Mouse (Mus musculus) thymus, adult 2 months (tissue): ENCODE measurements at regions not wholly inside any gene's neighbourhood (a gene's known extent, or its start where the extent isn't known, plus 50 kb on each side); places are given as distances from the start of the nearest gene placed in this dataset.

ENCODE experiments used
- DNase-seq: peaks from one replicate; pipeline ENCODE4 v3.0.0; 2021
- H3K27ac ChIP-seq: fragments of 200-500 bp; 2 replicates; pipeline ENCODE4 v1.5.1; 2012; ENCODE audit warnings: low read length, control low read depth; ENCODE audit not compliant: control insufficient read depth, insufficient read depth
- H3K27me3 ChIP-seq: fragments of 200-500 bp; 2 replicates; pipeline ENCODE4 v1.6.1; 2012; ENCODE audit warnings: mild to moderate bottlenecking, low read length, moderate library complexity, mixed read lengths; ENCODE audit not compliant: control insufficient read depth, insufficient read depth
- H3K36me3 ChIP-seq: fragments of 200-500 bp; 2 replicates; pipeline ENCODE4 v1.6.1; 2012; ENCODE audit warnings: mild to moderate bottlenecking, low read length, moderate library complexity; ENCODE audit not compliant: control insufficient read depth, insufficient read depth
- H3K4me1 ChIP-seq: fragments of 200-500 bp; replicated peaks from 2 replicates; pipeline ENCODE4 v1.6.1; 2012; ENCODE audit warnings: low read length; ENCODE audit not compliant: control insufficient read depth, insufficient read depth
- H3K4me3 ChIP-seq: fragments of 200-500 bp; 2 replicates; pipeline ENCODE4 v1.5.1; 2012; ENCODE audit warnings: mild to moderate bottlenecking, low read length, control low read depth, moderate library complexity; ENCODE audit not compliant: control insufficient read depth, insufficient read depth
- CTCF ChIP-seq: fragments of 200-500 bp; IDR thresholded peaks from 2 replicates; pipeline ENCODE4 v1.5.1; 2012; ENCODE audit warnings: mild to moderate bottlenecking, control low read depth, low read length, moderate library complexity, borderline replicate concordance; ENCODE audit not compliant: control insufficient read depth, poor library complexity, insufficient read depth; ENCODE audit errors: extremely low read depth
- POLR2A ChIP-seq: fragments of 200-500 bp; IDR thresholded peaks from 2 replicates; pipeline ENCODE4 v1.6.1; 2012; ENCODE audit warnings: mild to moderate bottlenecking, low read length, control low read depth, moderate library complexity; ENCODE audit not compliant: control insufficient read depth, poor library complexity, insufficient read depth; ENCODE audit errors: extremely low read depth
- WGBS: fragments of 180-500 bp; shearing (Covaris S2); methylation state at CpG from one replicate; pipeline ENCODE4 v1.1.7; 2018; 5-methylcytosine and 5-hydroxymethylcytosine counted together

DNA sequence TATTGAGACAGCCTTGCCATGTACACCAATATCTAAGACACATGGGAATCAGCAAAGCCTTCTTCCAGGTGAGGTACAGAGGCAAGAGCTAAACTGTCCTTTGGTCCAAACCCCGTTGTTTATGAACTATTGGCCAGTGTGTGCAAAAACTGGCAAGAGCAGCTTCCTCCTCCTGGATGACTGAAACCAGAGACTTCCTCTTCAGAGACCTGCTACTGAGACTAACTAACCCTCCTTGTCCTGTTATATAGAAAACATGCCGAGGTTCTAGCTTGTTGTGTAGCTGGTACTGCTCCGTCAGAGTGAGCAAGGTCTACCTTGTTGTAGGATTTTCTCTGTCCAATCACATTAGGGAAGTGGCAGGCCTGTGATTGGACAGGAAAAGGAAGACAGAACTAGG is 174.3 kb upstream of the F930015N05Rik start:
- H3K27ac ChIP-seq: no peak overlapping the region
- no peaks in the 10 kb centered on the region for H3K4me1 ChIP-seq
- WGBS: 17% methylated on average over 3 of the region's 3 CpGs
- DNase-seq: no peak
- H3K36me3 ChIP-seq: no peaks in the 10 kb centered on the region
- no peaks in the 10 kb centered on the region for H3K27me3 ChIP-seq
- no peak overlapping the region for H3K4me3 ChIP-seq
- TF ChIP-seq CTCF: no peak

DNA sequence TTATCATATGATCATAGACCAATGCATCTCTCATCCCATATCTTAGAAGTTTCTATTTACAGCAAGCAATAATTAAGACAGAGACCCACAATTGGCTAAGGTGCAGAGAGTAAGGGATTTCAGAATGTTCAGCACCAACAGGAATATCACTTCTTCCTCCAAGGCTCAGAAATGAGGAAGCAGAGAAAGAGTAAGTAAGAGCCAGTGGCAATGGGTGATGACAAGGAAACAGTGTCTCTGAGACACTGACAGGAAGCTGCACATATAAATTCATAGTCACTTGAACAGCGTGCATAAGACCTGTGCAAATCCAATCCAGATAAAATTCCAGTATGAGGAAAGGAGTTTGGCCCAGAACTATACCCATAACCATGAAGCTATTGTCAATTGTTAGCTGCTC is 178.7 kb upstream of the F930015N05Rik start:
- no peak for DNase-seq
- no peak for TF ChIP-seq CTCF
- no peak for TF ChIP-seq POLR2A
- WGBS: 8% methylated on average over 1 of the region's 1 CpGs
- Histone ChIP-seq H3K36me3 (no peaks in the 10 kb centered on the region), H3K27ac (no peak overlapping the region), H3K27me3 (no peaks in the 10 kb centered on the region), H3K4me3 (no peak overlapping the region), H3K4me1 (no peaks in the 10 kb centered on the region)

GRCm38 (mm10) chr11:64618631-64619385 is 182.4 kb upstream of the F930015N05Rik start:
- H3K36me3 ChIP-seq: no peaks in the 10 kb centered on the region
- no peaks in the 10 kb centered on the region for H3K27me3 ChIP-seq
- H3K4me3 ChIP-seq: no peak overlapping the region
- no peak overlapping the region for H3K27ac ChIP-seq
- H3K4me1 ChIP-seq: no peaks in the 10 kb centered on the region
- TF ChIP-seq POLR2A: no peak
- TF ChIP-seq CTCF: no peak
- DNase-seq: no peak
- WGBS: 55% methylated on average over 5 of the region's 5 CpGs

- TF ChIP-seq POLR2A (no peak), CTCF (no peak)
- 90% methylated on average over 7 of the region's 7 CpGs for WGBS
Measured at GRCm38 (mm10) chr11:64627180-64627579, 190.7 kb upstream of the F930015N05Rik start.

DNA sequence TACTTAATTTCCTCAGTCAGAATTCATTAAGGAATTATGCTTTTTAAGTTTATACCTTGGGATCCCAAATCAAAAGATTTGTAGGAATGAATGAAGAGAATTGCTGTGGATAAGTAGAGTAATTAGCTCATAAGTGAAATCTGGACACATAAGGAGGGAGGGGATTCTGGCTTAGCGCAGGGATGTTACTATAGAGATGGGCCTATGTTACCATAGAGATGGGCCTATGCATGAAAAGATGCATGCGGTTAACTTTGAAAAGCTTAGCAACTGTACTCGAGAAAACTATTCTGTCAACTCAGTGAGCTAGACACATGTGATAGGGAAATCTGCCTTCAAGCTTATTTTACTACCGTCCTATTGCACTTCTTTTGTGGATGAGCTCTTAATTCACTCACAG is 204.5 kb upstream of the F930015N05Rik start:
- Histone ChIP-seq H3K4me3 (no peak overlapping the region), H3K27ac (no peak overlapping the region), H3K27me3 (no peaks in the 10 kb centered on the region), H3K4me1 (no peaks in the 10 kb centered on the region), H3K36me3 (no peaks in the 10 kb centered on the region)
- no peak for DNase-seq
- 95% methylated on average over 4 of the region's 4 CpGs for WGBS
- no peak for TF ChIP-seq CTCF
- no peak for TF ChIP-seq POLR2A

More at GRCm38 (mm10) chr11:64627180-64627579, 190.7 kb upstream of the F930015N05Rik start:
- Histone ChIP-seq H3K4me1 (no peaks in the 10 kb centered on the region), H3K27me3 (no peaks in the 10 kb centered on the region), H3K4me3 (no peak overlapping the region), H3K36me3 (no peaks in the 10 kb centered on the region), H3K27ac (no peak overlapping the region)
- DNase-seq: no peak

GRCm38 (mm10) chr11:64643171-64643570 is 206.7 kb upstream of the F930015N05Rik start:
- 84% methylated on average over 5 of the region's 5 CpGs for WGBS
- H3K27me3 ChIP-seq: no peaks in the 10 kb centered on the region
- no peak for DNase-seq
- no peaks in the 10 kb centered on the region for H3K4me1 ChIP-seq
- no peak for TF ChIP-seq POLR2A
- no peak for TF ChIP-seq CTCF
- no peak overlapping the region for H3K27ac ChIP-seq
- no peaks in the 10 kb centered on the region for H3K36me3 ChIP-seq
- H3K4me3 ChIP-seq: no peak overlapping the region

DNA sequence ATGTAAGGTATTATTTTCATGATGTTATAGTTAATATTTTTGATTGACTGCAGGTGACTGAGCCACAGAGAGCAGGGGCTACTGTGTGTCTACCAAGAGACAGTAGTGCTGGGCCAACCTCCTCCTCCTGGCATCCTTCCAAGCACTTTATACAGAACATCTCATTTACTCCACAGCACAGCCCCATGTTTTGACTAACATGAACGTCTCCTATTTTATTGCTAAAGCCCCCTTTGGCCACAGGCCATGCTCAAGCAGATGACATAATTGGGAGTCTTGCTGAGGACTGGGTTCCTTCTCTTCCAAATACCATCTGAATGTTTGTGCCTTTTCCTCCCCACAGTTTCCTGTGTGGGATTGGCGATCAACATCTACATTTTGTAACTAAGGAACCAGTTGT is 211.5 kb upstream of the F930015N05Rik start:
- Histone ChIP-seq H3K4me1 (no peaks in the 10 kb centered on the region), H3K27ac (no peak overlapping the region), H3K4me3 (no peak overlapping the region), H3K27me3 (no peaks in the 10 kb centered on the region), H3K36me3 (no peaks in the 10 kb centered on the region)
- no peak for DNase-seq
- WGBS: 77% methylated on average over 2 of the region's 2 CpGs
- no peak for TF ChIP-seq CTCF
- no peak for TF ChIP-seq POLR2A
